Mouse (Mus musculus) liver, embryonic 14 days (tissue): ENCODE data around the gene 1700016H13Rik. TPM values are rescaled to one million over a fixed set of nuclear protein-coding genes. Genes with fewer than 3 reads are reported as not detected.

Experiments used
- polyA plus RNA-seq: library from polyadenylated mRNA; depleted of rRNA; stranded (reverse); fragments of >200 nt; gene quantifications from 2 replicates; pipeline ENCODE4 v1.2.3, GENCODE M21; 2012; rRNA removed

Gene 1700016H13Rik
- 0.06 TPM in 1 of 2 replicates, not detected in the other for polyA plus RNA-seq

GRCm38 (mm10) chr5:103655346-103656118 is at the start of gene 1700016H13Rik:
Gene 1700016H13Rik (minus strand): TSS chr5:103656010.

DNA sequence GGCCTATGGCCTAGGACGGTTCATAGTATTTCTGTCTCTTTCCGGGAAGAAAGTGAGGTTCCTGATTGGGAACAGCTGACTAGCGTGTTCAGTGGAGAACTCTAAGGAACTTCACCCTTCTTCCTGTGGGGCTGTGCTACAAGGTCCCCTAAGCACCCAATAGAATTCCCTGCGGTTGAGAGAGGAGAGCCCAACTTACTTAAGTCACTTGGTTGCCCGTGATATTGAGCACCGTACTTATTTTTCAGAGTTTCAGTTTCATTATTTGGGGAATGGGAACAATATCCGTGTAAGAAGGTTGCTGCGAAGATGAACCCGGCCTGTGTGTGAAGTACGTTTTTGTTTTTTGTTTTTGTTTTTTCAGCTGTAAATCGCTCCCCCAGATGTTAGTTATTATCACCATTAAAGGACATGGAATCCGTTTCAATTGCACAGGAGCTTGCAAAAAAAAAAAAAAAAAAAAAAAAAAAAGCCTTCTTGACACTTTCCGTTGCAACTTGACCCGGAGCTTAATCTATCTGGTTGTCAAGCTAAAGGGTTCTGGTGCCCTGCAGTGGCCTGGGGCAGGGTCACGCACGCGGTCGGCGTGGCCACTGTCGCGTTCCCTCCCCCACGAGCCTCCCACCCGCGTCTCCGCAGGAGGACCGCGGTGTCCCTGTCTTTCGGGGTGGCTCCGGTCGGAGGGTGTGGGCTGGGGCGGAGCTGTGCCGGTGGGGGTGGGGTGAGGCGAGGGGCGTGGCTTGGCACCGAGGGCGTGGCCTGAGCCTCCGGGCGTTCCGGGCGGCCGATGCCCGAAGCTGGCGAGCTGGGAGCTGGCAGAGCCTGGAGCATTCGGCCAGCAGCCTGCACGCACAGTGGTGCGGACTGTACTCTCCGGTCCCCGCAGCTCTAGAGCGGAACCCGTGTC is 36.1 kb upstream of the 1700016H13Rik start, which contains the start of gene Aff1:
Aff1 (plus strand) TSS at position 751 of the 907 bp plus-strand sequence.

GRCm38 (mm10) chr5:103629111-103629764 is 26.6 kb downstream of the 1700016H13Rik start, which contains the start of gene Slc10a6:
Gene Slc10a6 (minus strand): TSS chr5:103629403.

Other genes with a start within 250 kb of the 1700016H13Rik start
- gene Ptpn13, start 230.8 kb downstream of the 1700016H13Rik start, polyA plus RNA-seq = 1.1 and 1.2 TPM in 2 replicates
- 0.01 TPM in 1 of 2 replicates, not detected in the other for gene Slc10a6, start 26.6 kb downstream of the 1700016H13Rik start, polyA plus RNA-seq
- gene Aff1, start 36.4 kb upstream of the 1700016H13Rik start, polyA plus RNA-seq = 4.9 and 7.9 TPM in 2 replicates